Mouse (Mus musculus) neural tube, embryonic 15.5 days (tissue): ENCODE results near the gene Exoc6b. TPM values are rescaled to one million over a fixed set of nuclear protein-coding genes. Genes with fewer than 3 reads are reported as not detected.

Experiments used
- ATAC-seq: fragments of 200-750 bp; cut with Nextera tagmentation; 2 replicates; pipeline ENCODE4 v1.8.0; 2017; ENCODE audit warnings: mild to moderate bottlenecking, moderate TSS enrichment, moderate library complexity; ENCODE audit not compliant: low FRiP score
- H3K27ac ChIP-seq: fragments of 300-500 bp; sonication (generic); replicated peaks from 2 replicates; pipeline ENCODE4 v1.5.1; 2015; ENCODE audit warnings: mild to moderate bottlenecking, inconsistent platforms
- H3K27me3 ChIP-seq: fragments of 300-500 bp; sonication (generic); replicated peaks from 2 replicates; pipeline ENCODE4 v1.6.1; 2015; ENCODE audit warnings: inconsistent platforms
- H3K36me3 ChIP-seq: fragments of 300-500 bp; sonication (generic); 2 replicates; pipeline ENCODE4 v1.6.1; 2015; ENCODE audit warnings: inconsistent platforms
- H3K4me1 ChIP-seq: fragments of 300-500 bp; sonication (generic); 2 replicates; pipeline ENCODE4 v1.6.1; 2015; ENCODE audit warnings: inconsistent platforms
- H3K4me2 ChIP-seq: fragments of 300-500 bp; sonication (generic); 2 replicates; pipeline ENCODE4 v1.6.1; 2015; ENCODE audit warnings: inconsistent platforms, mild to moderate bottlenecking, moderate library complexity
- H3K4me3 ChIP-seq: fragments of 300-500 bp; sonication (generic); replicated peaks from 2 replicates; pipeline ENCODE4 v1.5.1; 2015; ENCODE audit warnings: mild to moderate bottlenecking, inconsistent platforms
- H3K9ac ChIP-seq: fragments of 300-500 bp; sonication (generic); replicated peaks from 2 replicates; pipeline ENCODE4 v1.6.1; 2015; ENCODE audit warnings: mild to moderate bottlenecking, inconsistent platforms
- H3K9me3 ChIP-seq: fragments of 300-500 bp; sonication (generic); replicated peaks from 2 replicates; pipeline ENCODE4 v1.6.1; 2016; ENCODE audit warnings: inconsistent platforms
- WGBS: fragments of 180-500 bp; shearing (Covaris S2); methylation state at CpG from one replicate; pipeline ENCODE4 v1.1.7; 2015; ENCODE audit warnings: mixed read lengths; 5-methylcytosine and 5-hydroxymethylcytosine counted together
- polyA plus RNA-seq: library from polyadenylated mRNA; unstranded; fragments of >200 nt; fragmentation: Nextera tagmentation; extraction: Ambion mirVana; gene quantifications from 2 replicates; pipeline ENCODE4 v1.2.1, GENCODE M21; 2015

The Exoc6b gene
- polyA plus RNA-seq, 1 experiment from 2014 or later, result 44.5 TPM

GRCm38 (mm10) chr6:85051109-85051508 is 18.2 kb downstream of the Exoc6b start:
- ATAC-seq, result no peak
- Histone ChIP-seq H3K9me3 (no peaks in the 10 kb centered on the region), H3K36me3 (no peaks in the 10 kb centered on the region), H3K4me1 (0 out of 2 replicates have a peak, but pooled peaks cover 4% of the 10 kb centered on the region), H3K27me3 (no peaks in the 10 kb centered on the region), H3K4me2 (no peak overlapping the region), H3K27ac (no peak overlapping the region), H3K4me3 (no peak overlapping the region), H3K9ac (no peak overlapping the region)
- 83% methylated on average over 4 of the region's 4 CpGs for WGBS

- Histone ChIP-seq H3K9me3 (no peaks in the 10 kb centered on the region), H3K27me3 (no peaks in the 10 kb centered on the region), H3K36me3 (no peaks in the 10 kb centered on the region), H3K4me1 (0 out of 2 replicates have a peak, but pooled peaks cover 4% of the 10 kb centered on the region), H3K4me2 (no peak overlapping the region), H3K9ac (no peak overlapping the region), H3K27ac (no peak overlapping the region), H3K4me3 (no peak overlapping the region)
- WGBS, result 83% methylated on average over 3 of the region's 3 CpGs
- ATAC-seq, result no peak
These were observed 22.8 kb downstream of the Exoc6b start for GRCm38 (mm10) chr6:85046531-85046930.

- ATAC-seq, result no peak
- WGBS, result 24% methylated on average over 4 of the region's 4 CpGs
- Histone ChIP-seq H3K9ac (no peak overlapping the region), H3K27me3 (no peaks in the 10 kb centered on the region), H3K36me3 (no peaks in the 10 kb centered on the region), H3K4me2 (no peak overlapping the region), H3K27ac (no peak overlapping the region), H3K4me3 (no peak overlapping the region), H3K9me3 (no peaks in the 10 kb centered on the region), H3K4me1 (no peaks in the 10 kb centered on the region)
These were observed 24.6 kb downstream of the Exoc6b start for GRCm38 (mm10) chr6:85044621-85045152.

- Histone ChIP-seq H3K36me3 (no peaks in the 10 kb centered on the region), H3K4me3 (no peak overlapping the region), H3K4me1 (peaks cover 2% of the 10 kb centered on the region; the same call in 1 of the 2 replicates), H3K27ac (no peak overlapping the region), H3K9me3 (no peaks in the 10 kb centered on the region), H3K27me3 (no peaks in the 10 kb centered on the region), H3K4me2 (no peak overlapping the region), H3K9ac (no peak overlapping the region)
- peak; percentile 70 for ATAC-seq
- 10% methylated on average over 6 of the region's 6 CpGs for WGBS
These were observed 31.6 kb downstream of the Exoc6b start for GRCm38 (mm10) chr6:85037677-85038076.

- H3K4me1 ChIP-seq, result no peaks in the 10 kb centered on the region
- no peaks in the 10 kb centered on the region for H3K9me3 ChIP-seq
- H3K4me2 ChIP-seq, result no peak overlapping the region
- H3K27me3 ChIP-seq, result no peaks in the 10 kb centered on the region
- no peak overlapping the region for H3K9ac ChIP-seq
- no peaks in the 10 kb centered on the region for H3K36me3 ChIP-seq
- H3K27ac ChIP-seq, result no peak overlapping the region
- no peak for ATAC-seq
- H3K4me3 ChIP-seq, result no peak overlapping the region
- 32% methylated on average over 1 of the region's 1 CpGs for WGBS
These were observed 39.6 kb downstream of the Exoc6b start for GRCm38 (mm10) chr6:85029671-85030070.

GRCm38 (mm10) chr6:85024403-85024802 is 44.9 kb downstream of the Exoc6b start:
- no peak overlapping the region for H3K4me2 ChIP-seq
- H3K4me1 ChIP-seq, result no peaks in the 10 kb centered on the region; the same call in 1 of the 2 replicates
- no peak overlapping the region for H3K27ac ChIP-seq
- H3K27me3 ChIP-seq, result no peaks in the 10 kb centered on the region
- no peaks in the 10 kb centered on the region for H3K9me3 ChIP-seq
- no peak overlapping the region for H3K9ac ChIP-seq
- H3K36me3 ChIP-seq, result no peaks in the 10 kb centered on the region
- ATAC-seq, result no peak
- H3K4me3 ChIP-seq, result no peak overlapping the region

GRCm38 (mm10) chr6:85017011-85017410 is 52.3 kb downstream of the Exoc6b start:
- Histone ChIP-seq H3K9ac (no peak overlapping the region), H3K36me3 (no peaks in the 10 kb centered on the region), H3K27me3 (no peaks in the 10 kb centered on the region), H3K27ac (no peak overlapping the region), H3K4me3 (no peak overlapping the region), H3K4me2 (no peak overlapping the region), H3K9me3 (no peaks in the 10 kb centered on the region), H3K4me1 (no peaks in the 10 kb centered on the region)
- WGBS, result 41% methylated on average over 2 of the region's 2 CpGs
- ATAC-seq, result no peak

GRCm38 (mm10) chr6:85013906-85014305 is 55.4 kb downstream of the Exoc6b start:
- Histone ChIP-seq H3K9me3 (no peaks in the 10 kb centered on the region), H3K4me3 (no peak overlapping the region), H3K4me2 (no peak overlapping the region), H3K27ac (no peak overlapping the region), H3K27me3 (no peaks in the 10 kb centered on the region), H3K9ac (no peak overlapping the region), H3K36me3 (no peaks in the 10 kb centered on the region; the same call in 1 of the 2 replicates), H3K4me1 (no peaks in the 10 kb centered on the region)
- no peak for ATAC-seq
- 95% methylated on average over 2 of the region's 2 CpGs for WGBS

- Histone ChIP-seq H3K27ac (no peak overlapping the region), H3K9me3 (no peaks in the 10 kb centered on the region), H3K27me3 (no peaks in the 10 kb centered on the region), H3K9ac (no peak overlapping the region), H3K36me3 (no peaks in the 10 kb centered on the region; the same call in 1 of the 2 replicates), H3K4me2 (no peak overlapping the region), H3K4me3 (no peak overlapping the region), H3K4me1 (no peaks in the 10 kb centered on the region)
- no peak for ATAC-seq
- 94% methylated on average over 2 of the region's 2 CpGs for WGBS
These were observed 58.9 kb downstream of the Exoc6b start for GRCm38 (mm10) chr6:85010397-85010796.

- H3K9ac ChIP-seq, result no peak overlapping the region
- no peaks in the 10 kb centered on the region for H3K36me3 ChIP-seq
- no peaks in the 10 kb centered on the region for H3K4me1 ChIP-seq
- no peaks in the 10 kb centered on the region for H3K9me3 ChIP-seq
- H3K27me3 ChIP-seq, result no peaks in the 10 kb centered on the region
- H3K4me3 ChIP-seq, result no peak overlapping the region
- no peak overlapping the region for H3K27ac ChIP-seq
- no peak overlapping the region for H3K4me2 ChIP-seq
- ATAC-seq, result no peak
These were observed 73.9 kb downstream of the Exoc6b start for GRCm38 (mm10) chr6:84995418-84995817.

GRCm38 (mm10) chr6:84976563-84976971 is 92.7 kb downstream of the Exoc6b start:
- 24% methylated on average over 3 of the region's 3 CpGs for WGBS
- ATAC-seq, result no peak

GRCm38 (mm10) chr6:84968531-84968930 is 100.8 kb downstream of the Exoc6b start:
- Histone ChIP-seq H3K9ac (no peak overlapping the region), H3K27ac (no peak overlapping the region), H3K4me2 (no peak overlapping the region), H3K4me3 (no peak overlapping the region), H3K36me3 (no peaks in the 10 kb centered on the region), H3K27me3 (no peaks in the 10 kb centered on the region), H3K4me1 (no peaks in the 10 kb centered on the region), H3K9me3 (no peaks in the 10 kb centered on the region)
- ATAC-seq, result no peak
- 87% methylated on average over 1 of the region's 1 CpGs for WGBS

More at GRCm38 (mm10) chr6:84976563-84976971, 92.7 kb downstream of the Exoc6b start:
- Histone ChIP-seq H3K4me3 (no peak overlapping the region), H3K4me1 (no peaks in the 10 kb centered on the region; the same call in 1 of the 2 replicates), H3K36me3 (no peaks in the 10 kb centered on the region), H3K4me2 (no peak overlapping the region), H3K27me3 (no peaks in the 10 kb centered on the region), H3K27ac (no peak overlapping the region), H3K9ac (no peak overlapping the region), H3K9me3 (no peaks in the 10 kb centered on the region)
